Mouse (Mus musculus): ENCODE data around the gene Gm20431.

Gm20431 gene

GRCm38 (mm10) chr2:167596726-167597491, 64.4 kb downstream of the Gm20431 start:
- no peak for DNase-seq

- no peak for DNase-seq
These were observed 65.0 kb downstream of the Gm20431 start for GRCm38 (mm10) chr2:167596262-167596661.

- no peak for DNase-seq
These were observed 65.5 kb downstream of the Gm20431 start for GRCm38 (mm10) chr2:167595761-167596171.

GRCm38 (mm10) chr2:167594444-167594934, 66.8 kb downstream of the Gm20431 start:
- DNase-seq, result no peak

GRCm38 (mm10) chr2:167593551-167594250, 67.6 kb downstream of the Gm20431 start:
- no peak for DNase-seq

GRCm38 (mm10) chr2:167588774-167589577, 72.3 kb downstream of the Gm20431 start:
- peak; percentile 61 to 63 for DNase-seq

- no peak for DNase-seq
These were observed 74.3 kb downstream of the Gm20431 start for GRCm38 (mm10) chr2:167586976-167587375.

- DNase-seq, result no peak
These were observed 75.3 kb downstream of the Gm20431 start for GRCm38 (mm10) chr2:167586041-167586440.

GRCm38 (mm10) chr2:167585273-167585672, 76.0 kb downstream of the Gm20431 start:
- DNase-seq, result no peak

GRCm38 (mm10) chr2:167583161-167583952, 77.9 kb downstream of the Gm20431 start:
- DNase-seq, result no peak

GRCm38 (mm10) chr2:167578521-167578920, 82.8 kb downstream of the Gm20431 start:
- peak; percentile 55 to 57 for DNase-seq

- DNase-seq, result no peak
These were observed 84.0 kb downstream of the Gm20431 start for GRCm38 (mm10) chr2:167577186-167577785.

GRCm38 (mm10) chr2:167576121-167576620, 85.1 kb downstream of the Gm20431 start:
- DNase-seq, result no peak

- DNase-seq, result no peak
These were observed 85.7 kb downstream of the Gm20431 start for GRCm38 (mm10) chr2:167575581-167575980.

GRCm38 (mm10) chr2:167574814-167575213, 86.5 kb downstream of the Gm20431 start:
- no peak for DNase-seq

GRCm38 (mm10) chr2:167571442-167572220, 89.7 kb downstream of the Gm20431 start:
- no peak for DNase-seq

GRCm38 (mm10) chr2:167570815-167571214, 90.5 kb downstream of the Gm20431 start:
- no peak for DNase-seq

- DNase-seq, result no peak
These were observed 91.2 kb downstream of the Gm20431 start for GRCm38 (mm10) chr2:167569934-167570651.

GRCm38 (mm10) chr2:167568112-167568511, 93.2 kb downstream of the Gm20431 start:
- DNase-seq, result no peak

- DNase-seq, result peak; percentile 57 to 60
These were observed 95.6 kb downstream of the Gm20431 start for GRCm38 (mm10) chr2:167565682-167566081.
